Mouse (Mus musculus) central nervous system, embryonic 18 days (tissue): Measurements from ENCODE around the gene Ccl7. TPM values are rescaled to one million over a fixed set of nuclear protein-coding genes. Genes with fewer than 3 reads are reported as not detected.

Source experiments
- polyA plus RNA-seq: library from polyadenylated mRNA; depleted of rRNA; stranded (reverse); fragments of >200 nt; gene quantifications from 2 replicates; pipeline ENCODE4 v1.2.3, GENCODE M21; 2012; rRNA removed

The Ccl7 gene
- 0.31 and 1.4 TPM in 2 replicates for polyA plus RNA-seq

GRCm38 (mm10) chr11:82045471-82045870, at the start of gene Ccl7:
TSS of gene Ccl7 (plus strand) at chr11:82045712.

GRCm38 (mm10) chr11:82035356-82035755, 10.2 kb upstream of the Ccl7 start, which contains the start of gene Ccl2:
TSS of gene Ccl2 (plus strand) at chr11:82035571.

DNA sequence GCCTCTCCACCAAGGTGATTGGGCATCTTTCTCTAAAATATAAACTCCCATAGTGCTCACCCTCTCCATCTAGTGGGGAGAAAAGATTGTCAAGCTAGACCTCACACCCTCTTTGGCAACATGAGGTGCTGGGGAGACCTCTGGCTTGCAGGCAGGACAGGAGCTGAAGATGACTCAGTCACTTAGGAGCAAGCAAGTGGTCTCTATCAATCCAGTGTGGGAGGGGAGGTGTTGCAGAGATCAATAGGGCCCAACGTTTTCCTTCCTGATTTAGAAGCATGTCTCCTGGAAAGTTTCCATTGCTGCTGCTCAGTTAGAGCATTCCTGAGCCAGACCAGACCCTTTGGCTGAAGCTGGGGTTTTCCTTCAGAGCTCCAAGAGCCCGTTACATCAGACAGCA, 7.0 kb upstream of the Ccl7 start, which contains the start of gene Gm17268:
Gene Gm17268, minus strand, starts transcription at position 28 of the 400 bp plus-strand sequence.

GRCm38 (mm10) chr11:82057646-82058045, 12.1 kb downstream of the Ccl7 start, which contains the start of gene Ccl11:
TSS of gene Ccl11 (plus strand) at chr11:82057823.

Other genes with a start within 250 kb of the Ccl7 start
- 0.04 and 0.11 TPM in 2 replicates for gene 5530401A14Rik, start 185.0 kb upstream of the Ccl7 start, polyA plus RNA-seq
- 25.3 and 25.7 TPM in 2 replicates for gene Asic2, start 77.3 kb upstream of the Ccl7 start, polyA plus RNA-seq
- gene Ccl2, start 10.1 kb upstream of the Ccl7 start, polyA plus RNA-seq = 0.32 and 16.5 TPM in 2 replicates
- gene Gm17268, start 7.2 kb upstream of the Ccl7 start, polyA plus RNA-seq = not detected in 2 replicates
- 0.09 and 0.99 TPM in 2 replicates for gene Ccl11, start 12.1 kb downstream of the Ccl7 start, polyA plus RNA-seq
- gene Ccl12, start 56.1 kb downstream of the Ccl7 start, polyA plus RNA-seq = 1.3 and 3.1 TPM in 2 replicates
- gene Ccl8, start 69.5 kb downstream of the Ccl7 start, polyA plus RNA-seq = 0.13 TPM in 1 of 2 replicates, not detected in the other